ENCODE assay signal across 14 mouse cellular contexts in the genomic region with DNA sequence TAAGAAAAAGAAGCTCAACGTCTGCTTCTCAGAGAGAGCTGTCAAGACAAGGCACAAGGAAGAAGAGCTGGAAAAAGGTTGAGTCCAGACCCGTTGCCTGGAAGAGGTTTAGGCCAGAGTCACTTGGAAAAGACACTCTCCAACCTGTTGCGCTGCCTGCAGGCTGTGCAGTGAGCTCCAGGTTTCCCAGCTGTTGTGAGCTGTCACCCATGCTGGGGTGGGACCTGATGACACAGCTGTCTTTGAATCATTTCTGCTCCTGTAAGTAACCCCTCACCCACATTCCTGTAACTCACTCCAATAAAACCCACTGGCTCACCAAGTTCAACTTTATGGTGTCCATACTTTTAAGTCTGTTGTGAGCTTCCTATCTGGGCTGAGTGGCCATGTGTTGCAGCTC. TPM values are rescaled to one million over a fixed set of nuclear protein-coding genes. Genes with fewer than 3 reads are reported as not detected.
DNase-seq lines count a peak whose midpoint lies in the region; ATAC-seq and TF ChIP-seq lines count a peak whose summit lies in the region.
"Had no signal": no experiment of that assay in that cellular context is flagged by ENCODE, and none has a peak within 500 bp of the region (broad histone marks: within the 10 kb centered on the region; RNA-seq: fewer than 3 reads in every experiment).

No protein-coding gene starts in this region.

- peak overlapping the region; percentile 78 for H3K4me2 ChIP-seq in forebrain, embryonic 13.5 days
- no peak overlapping the region for H3K4me2 ChIP-seq in forebrain, embryonic 16.5 days (ENCODE audit: low read length)
- H3K4me2 ChIP-seq in hindbrain, embryonic 13.5 days: peak overlapping the region; percentile 78
- H3K4me2 ChIP-seq in hindbrain, embryonic 11.5 days (replicated peaks; ENCODE audit: low read depth, low read length): no peak overlapping the region
- peak overlapping the region; percentile 78 for H3K4me2 ChIP-seq in midbrain, embryonic 15.5 days
- H3K4me2 ChIP-seq: embryonic facial prominence, embryonic 15.5 days had no signal

- no peak for TF ChIP-seq POLR2A in cortical plate, adult 2 months (IDR thresholded peaks at IDR 0.05; ENCODE audit: extremely low read depth, insufficient read depth, low read length)

- peaks cover 39% of the 10 kb centered on the region for H3K4me1 ChIP-seq in forebrain, embryonic 13.5 days
- H3K4me1 ChIP-seq in forebrain, embryonic 16.5 days (replicated peaks; ENCODE audit: control insufficient read depth, insufficient read depth, low read length): peaks cover 35% of the 10 kb centered on the region
- H3K4me1 ChIP-seq in hindbrain, embryonic 13.5 days (replicated peaks): peaks cover 52% of the 10 kb centered on the region
- H3K4me1 ChIP-seq in hindbrain, embryonic 11.5 days (replicated peaks; ENCODE audit: control insufficient read depth, insufficient read depth, low read length): 0 out of 2 replicates have a peak, but pooled peaks cover 3% of the 10 kb centered on the region
- peaks cover 17% of the 10 kb centered on the region for H3K4me1 ChIP-seq in cortical plate, adult 2 months (ENCODE audit: control insufficient read depth, insufficient read depth, low read length)
- peaks cover 40% of the 10 kb centered on the region for H3K4me1 ChIP-seq in midbrain, embryonic 15.5 days

- WGBS in forebrain, embryonic 13.5 days: 90% methylated on average over 3 of the region's 3 CpGs
- 94% methylated on average over 3 of the region's 3 CpGs for WGBS in forebrain, embryonic 16.5 days
- 88% methylated on average over 3 of the region's 3 CpGs for WGBS in hindbrain, embryonic 13.5 days
- WGBS in hindbrain, embryonic 11.5 days: 93% methylated on average over 3 of the region's 3 CpGs
- 95% methylated on average over 3 of the region's 3 CpGs for WGBS in midbrain, embryonic 15.5 days

- H3K9ac ChIP-seq in forebrain, embryonic 13.5 days: no peak overlapping the region
- no peak overlapping the region for H3K9ac ChIP-seq in forebrain, embryonic 16.5 days (replicated peaks; ENCODE audit: low read depth, low read length)
- peak overlapping the region; percentile 86; the same call in 1 of the 2 replicates for H3K9ac ChIP-seq in hindbrain, embryonic 13.5 days
- no peak overlapping the region for H3K9ac ChIP-seq in hindbrain, embryonic 11.5 days (ENCODE audit: low read depth, low read length)
- no peak overlapping the region for H3K9ac ChIP-seq in midbrain, embryonic 15.5 days
- H3K9ac ChIP-seq: embryonic facial prominence, embryonic 15.5 days; lung, embryonic 14.5 days had no signal

- H3K27ac ChIP-seq in forebrain, embryonic 13.5 days: no peak overlapping the region
- no peak overlapping the region for H3K27ac ChIP-seq in forebrain, embryonic 16.5 days (ENCODE audit: low read length)
- no peak overlapping the region for H3K27ac ChIP-seq in hindbrain, embryonic 13.5 days
- H3K27ac ChIP-seq in hindbrain, embryonic 11.5 days (ENCODE audit: low read depth, low read length): no peak overlapping the region
- 0 out of 2 replicates have a peak overlapping the region, but pooled peaks have one; percentile 11 for H3K27ac ChIP-seq in cortical plate, adult 2 months (ENCODE audit: insufficient read depth, low read length)
- H3K27ac ChIP-seq in midbrain, embryonic 15.5 days: no peak overlapping the region
- H3K27ac ChIP-seq: embryonic facial prominence, embryonic 15.5 days had no signal

- H3K27me3 ChIP-seq in forebrain, embryonic 13.5 days: no peaks in the 10 kb centered on the region
- H3K27me3 ChIP-seq in forebrain, embryonic 16.5 days (replicated peaks; ENCODE audit: control insufficient read depth, insufficient read depth, low read length): no peaks in the 10 kb centered on the region
- H3K27me3 ChIP-seq in hindbrain, embryonic 13.5 days: no peaks in the 10 kb centered on the region
- H3K27me3 ChIP-seq in hindbrain, embryonic 11.5 days (ENCODE audit: control insufficient read depth, insufficient read depth, low read length): no peaks in the 10 kb centered on the region
- no peaks in the 10 kb centered on the region for H3K27me3 ChIP-seq in midbrain, embryonic 15.5 days (replicated peaks)
- H3K27me3 ChIP-seq: embryonic facial prominence, embryonic 15.5 days had no signal

- no peak for DNase-seq in hindbrain, embryonic 11.5 days (ENCODE audit: low spot score)
- DNase-seq in gastrocnemius, adult 18-20 months (ENCODE audit: low spot score): no peak
- DNase-seq in left cerebral cortex, adult 8-10 months (ENCODE audit: low spot score in 2 of 2): no peak
- DNase-seq: adrenal gland, postnatal 10 days; B cell, adult 2 months; cerebellum, adult 18-20 months; gastrocnemius, postnatal 36 days; lung, embryonic 14.5 days had no signal

- peaks cover 10% of the 10 kb centered on the region for H3K36me3 ChIP-seq in forebrain, embryonic 13.5 days (ENCODE audit: poor library complexity, severe bottlenecking)
- 0 out of 2 replicates have a peak, but pooled peaks cover 2% of the 10 kb centered on the region for H3K36me3 ChIP-seq in forebrain, embryonic 16.5 days (ENCODE audit: control insufficient read depth, insufficient read depth)
- H3K36me3 ChIP-seq in hindbrain, embryonic 13.5 days: no peaks in the 10 kb centered on the region
- peaks cover 4% of the 10 kb centered on the region; the same call in 1 of the 2 replicates for H3K36me3 ChIP-seq in hindbrain, embryonic 11.5 days (ENCODE audit: control insufficient read depth, insufficient read depth, low read length)
- no peaks in the 10 kb centered on the region for H3K36me3 ChIP-seq in midbrain, embryonic 15.5 days (replicated peaks)

- no peaks in the 10 kb centered on the region for H3K9me3 ChIP-seq in forebrain, embryonic 13.5 days (replicated peaks)
- H3K9me3 ChIP-seq in forebrain, embryonic 16.5 days (ENCODE audit: control insufficient read depth, low read length): no peaks in the 10 kb centered on the region
- H3K9me3 ChIP-seq in hindbrain, embryonic 13.5 days: no peaks in the 10 kb centered on the region
- H3K9me3 ChIP-seq in hindbrain, embryonic 11.5 days (ENCODE audit: control insufficient read depth, low read length): no peaks in the 10 kb centered on the region
- H3K9me3 ChIP-seq in midbrain, embryonic 15.5 days: no peaks in the 10 kb centered on the region
- H3K9me3 ChIP-seq: embryonic facial prominence, embryonic 15.5 days had no signal

- TF ChIP-seq CTCF in cortical plate, adult 2 months (IDR thresholded peaks at IDR 0.05; ENCODE audit: extremely low read depth, insufficient read depth, low read length): no peak

- no peak for ATAC-seq in forebrain, embryonic 13.5 days
- ATAC-seq in forebrain, embryonic 16.5 days: no peak
- no peak for ATAC-seq in hindbrain, embryonic 13.5 days (ENCODE audit: low FRiP score)
- ATAC-seq in hindbrain, embryonic 11.5 days (ENCODE audit: low FRiP score): no peak
- ATAC-seq in midbrain, embryonic 15.5 days (replicated peaks): no peak

- H3K4me3 ChIP-seq in forebrain, embryonic 13.5 days: peak overlapping the region; percentile 69
- H3K4me3 ChIP-seq in forebrain, embryonic 16.5 days (replicated peaks; ENCODE audit: low read length): no peak overlapping the region
- peak overlapping the region; percentile 58 for H3K4me3 ChIP-seq in hindbrain, embryonic 13.5 days
- no peak overlapping the region for H3K4me3 ChIP-seq in hindbrain, embryonic 11.5 days (ENCODE audit: low read depth, low read length)
- peak overlapping the region; percentile 57; the same call in 1 of the 2 replicates for H3K4me3 ChIP-seq in cortical plate, adult 2 months (ENCODE audit: insufficient read depth, low read length)
- H3K4me3 ChIP-seq in midbrain, embryonic 15.5 days: peak overlapping the region; percentile 54; the same call in 1 of the 2 replicates
- H3K4me3 ChIP-seq: embryonic facial prominence, embryonic 15.5 days had no signal

RNA-seq across cellular contexts. Expression of gene Grb2, which starts 10.7 kb away (rescaled TPM):
- polyA plus RNA-seq in forebrain, embryonic 13.5 days (2015; fragmentation: Nextera tagmentation; extraction: Ambion mirVana): 137 and 139 TPM in 2 replicates
- polyA plus RNA-seq in forebrain, embryonic 16.5 days (2015; fragmentation: Nextera tagmentation; extraction: Ambion mirVana): 188 and 194 TPM in 2 replicates
- polyA plus RNA-seq in hindbrain, embryonic 13.5 days (2015; fragmentation: Nextera tagmentation; extraction: Ambion mirVana): 184 and 196 TPM in 2 replicates
- polyA plus RNA-seq in hindbrain, embryonic 11.5 days (2014; fragmentation: Nextera tagmentation; extraction: Ambion mirVana): 76.7 and 79.2 TPM in 2 replicates
- 106 and 110 TPM in 2 replicates for polyA plus RNA-seq in cortical plate, adult 2 months (2012; rRNA removed)
- 173 and 176 TPM in 2 replicates for polyA plus RNA-seq in midbrain, embryonic 15.5 days (2015; fragmentation: Nextera tagmentation; extraction: Ambion mirVana)
- 10 to 100 TPM; 63.9 to 66.6 TPM for total RNA-seq in gastrocnemius, adult 18-20 months (2021)
- 100 to 1,000 TPM; 206 to 217 (median 212) TPM for total RNA-seq in left cerebral cortex, adult 8-10 months (2022)

Comparison
In these comparisons a context has a peak if more than half of its experiments do, and no peak if none do; other contexts are left out.
1. H3K4me2 ChIP-seq: peak in forebrain, embryonic 13.5 days (single experiment), hindbrain, embryonic 13.5 days (single experiment) and midbrain, embryonic 15.5 days (single experiment); none in forebrain, embryonic 16.5 days (single experiment) and hindbrain, embryonic 11.5 days (single experiment).
2. H3K4me3 ChIP-seq: peak in forebrain, embryonic 13.5 days (single experiment), hindbrain, embryonic 13.5 days (single experiment), cortical plate, adult 2 months (single experiment) and midbrain, embryonic 15.5 days (single experiment); none in forebrain, embryonic 16.5 days (single experiment) and hindbrain, embryonic 11.5 days (single experiment).